Mouse (Mus musculus) midbrain, embryonic 16.5 days (tissue): ENCODE data around the gene Sp7. TPM values are rescaled to one million over a fixed set of nuclear protein-coding genes. Genes with fewer than 3 reads are reported as not detected.

Experiments
- ATAC-seq: fragments of 200-750 bp; cut with Nextera tagmentation; 2 replicates; pipeline ENCODE4 v1.8.0; 2017; ENCODE audit warnings: moderate TSS enrichment
- H3K27ac ChIP-seq: fragments of 300-500 bp; sonication (generic); 2 replicates; pipeline ENCODE4 v1.5.1; 2014; ENCODE audit warnings: mild to moderate bottlenecking, low read length, mixed read lengths
- H3K27me3 ChIP-seq: fragments of 300-500 bp; sonication (generic); 2 replicates; pipeline ENCODE4 v1.6.1; 2014; ENCODE audit warnings: low read depth, low read length, mixed read lengths; ENCODE audit not compliant: control insufficient read depth, insufficient read depth
- H3K36me3 ChIP-seq: fragments of 300-500 bp; sonication (generic); 2 replicates; pipeline ENCODE4 v1.6.1; 2014; ENCODE audit warnings: mild to moderate bottlenecking, low read length, moderate library complexity, mixed read lengths; ENCODE audit not compliant: control insufficient read depth, insufficient read depth
- H3K4me1 ChIP-seq: fragments of 300-500 bp; sonication (generic); 2 replicates; pipeline ENCODE4 v1.6.1; 2014; ENCODE audit warnings: mild to moderate bottlenecking, low read length, mixed read lengths; ENCODE audit not compliant: control insufficient read depth, insufficient read depth
- H3K4me2 ChIP-seq: fragments of 300-500 bp; sonication (generic); 2 replicates; pipeline ENCODE4 v1.6.1; 2014; ENCODE audit warnings: mild to moderate bottlenecking, low read length, mixed read lengths
- H3K4me3 ChIP-seq: fragments of 300-500 bp; sonication (generic); 2 replicates; pipeline ENCODE4 v1.5.1; 2014; ENCODE audit warnings: low read depth, mild to moderate bottlenecking, low read length, moderate library complexity, mixed read lengths
- H3K9ac ChIP-seq: fragments of 300-500 bp; sonication (generic); 2 replicates; pipeline ENCODE4 v1.6.1; 2014; ENCODE audit warnings: low read depth, low read length, mixed read lengths
- H3K9me3 ChIP-seq: fragments of 300-500 bp; sonication (generic); replicated peaks from 2 replicates; pipeline ENCODE4 v1.6.1; 2014; ENCODE audit warnings: mild to moderate bottlenecking, low read length, mixed read lengths; ENCODE audit not compliant: control insufficient read depth, poor library complexity, severe bottlenecking
- WGBS: fragments of 180-500 bp; shearing (Covaris S2); extraction: QIAGEN DNeasy Blood & Tissue Kit; methylation state at CpG from one replicate; pipeline ENCODE4 v1.1.7; 2014; 5-methylcytosine and 5-hydroxymethylcytosine counted together
- polyA plus RNA-seq: library from polyadenylated mRNA; unstranded; fragments of >200 nt; fragmentation: Nextera tagmentation; extraction: Ambion mirVana; gene quantifications from 2 replicates; pipeline ENCODE4 v1.2.1, GENCODE M21; 2015

Sp7 gene
- polyA plus RNA-seq, 1 experiment from 2014 or later: 0.55 TPM

GRCm38 (mm10) chr15:102370727-102371126, 3.7 kb upstream of the Sp7 start:
- no peak for ATAC-seq
- H3K9ac ChIP-seq: no peak overlapping the region

GRCm38 (mm10) chr15:102369972-102370371, 3.0 kb upstream of the Sp7 start:
- WGBS: 23% methylated on average over 13 of the region's 13 CpGs
- ATAC-seq: no peak
- Histone ChIP-seq H3K4me1 (peaks cover 5% of the 10 kb centered on the region; the same call in 1 of the 2 replicates), H3K36me3 (no peaks in the 10 kb centered on the region), H3K9ac (no peak overlapping the region), H3K27ac (no peak overlapping the region), H3K4me3 (no peak overlapping the region), H3K4me2 (no peak overlapping the region), H3K27me3 (peaks cover 11% of the 10 kb centered on the region), H3K9me3 (no peaks in the 10 kb centered on the region)

More at GRCm38 (mm10) chr15:102370727-102371126, 3.7 kb upstream of the Sp7 start:
- H3K36me3 ChIP-seq: no peaks in the 10 kb centered on the region
- peaks cover 6% of the 10 kb centered on the region for H3K27me3 ChIP-seq
- no peak overlapping the region for H3K4me2 ChIP-seq
- no peak overlapping the region for H3K27ac ChIP-seq
- WGBS: 7% methylated on average over 10 of the region's 10 CpGs
- no peak overlapping the region for H3K4me3 ChIP-seq
- H3K9me3 ChIP-seq: no peaks in the 10 kb centered on the region
- peaks cover 5% of the 10 kb centered on the region; the same call in 1 of the 2 replicates for H3K4me1 ChIP-seq

- no peak overlapping the region for H3K27ac ChIP-seq
- H3K27me3 ChIP-seq: peaks cover 14% of the 10 kb centered on the region
- 5% methylated on average over 7 of the region's 7 CpGs for WGBS
- peaks cover 5% of the 10 kb centered on the region; the same call in 1 of the 2 replicates for H3K4me1 ChIP-seq
- H3K9me3 ChIP-seq: no peaks in the 10 kb centered on the region
- H3K4me2 ChIP-seq: peak overlapping the region; percentile 52
- ATAC-seq: no peak
- H3K36me3 ChIP-seq: no peaks in the 10 kb centered on the region
- H3K9ac ChIP-seq: no peak overlapping the region
- H3K4me3 ChIP-seq: no peak overlapping the region
Measured at GRCm38 (mm10) chr15:102366238-102366637, 744 bp downstream of the Sp7 start.

- no peaks in the 10 kb centered on the region for H3K36me3 ChIP-seq
- no peak overlapping the region for H3K4me3 ChIP-seq
- WGBS: 98% methylated on average over 1 of the region's 1 CpGs
- no peak overlapping the region for H3K4me2 ChIP-seq
- no peak overlapping the region for H3K9ac ChIP-seq
- ATAC-seq: no peak
- H3K9me3 ChIP-seq: no peaks in the 10 kb centered on the region
- H3K4me1 ChIP-seq: peaks cover 5% of the 10 kb centered on the region; the same call in 1 of the 2 replicates
- H3K27me3 ChIP-seq: peaks cover 14% of the 10 kb centered on the region
- H3K27ac ChIP-seq: no peak overlapping the region
Measured at GRCm38 (mm10) chr15:102364678-102365077, 2.3 kb downstream of the Sp7 start.

GRCm38 (mm10) chr15:102362648-102363047, 4.3 kb downstream of the Sp7 start:
- 12% methylated on average over 14 of the region's 14 CpGs for whole genome bisulfite sequencing
- no peak overlapping the region for H3K27ac ChIP-seq
- H3K4me1 ChIP-seq: peaks cover 12% of the 10 kb centered on the region; the same call in 1 of the 2 replicates
- H3K9ac ChIP-seq: no peak overlapping the region
- H3K4me3 ChIP-seq: no peak overlapping the region
- H3K36me3 ChIP-seq: no peaks in the 10 kb centered on the region
- no peak for ATAC-seq
- H3K9me3 ChIP-seq: no peaks in the 10 kb centered on the region
- peaks cover 33% of the 10 kb centered on the region for H3K27me3 ChIP-seq
- H3K4me2 ChIP-seq: no peak overlapping the region

- no peak overlapping the region for H3K27ac ChIP-seq
- no peaks in the 10 kb centered on the region for H3K36me3 ChIP-seq
- H3K4me2 ChIP-seq: no peak overlapping the region
- WGBS: 31% methylated on average over 5 of the region's 5 CpGs
- peaks cover 38% of the 10 kb centered on the region for H3K27me3 ChIP-seq
- ATAC-seq: no peak
- H3K4me1 ChIP-seq: peaks cover 22% of the 10 kb centered on the region
- no peaks in the 10 kb centered on the region for H3K9me3 ChIP-seq
- H3K9ac ChIP-seq: no peak overlapping the region
- H3K4me3 ChIP-seq: no peak overlapping the region
Measured at GRCm38 (mm10) chr15:102358834-102359233, 8.1 kb downstream of the Sp7 start.

GRCm38 (mm10) chr15:102358126-102358525, 8.9 kb downstream of the Sp7 start:
- H3K9ac ChIP-seq: peak overlapping the region; percentile 15; the same call in 1 of the 2 replicates
- H3K27me3 ChIP-seq: peaks cover 38% of the 10 kb centered on the region
- peaks cover 22% of the 10 kb centered on the region for H3K4me1 ChIP-seq
- no peaks in the 10 kb centered on the region for H3K9me3 ChIP-seq
- H3K27ac ChIP-seq: no peak overlapping the region
- peak overlapping the region; percentile 3; the same call in 1 of the 2 replicates for H3K4me3 ChIP-seq
- peak overlapping the region; percentile 43 for H3K4me2 ChIP-seq
- no peaks in the 10 kb centered on the region for H3K36me3 ChIP-seq
- ATAC-seq: no peak
- 2% methylated on average over 25 of the region's 25 CpGs for WGBS

- Histone ChIP-seq H3K9me3 (no peaks in the 10 kb centered on the region), H3K4me3 (no peak overlapping the region), H3K36me3 (no peaks in the 10 kb centered on the region), H3K4me2 (0 out of 2 replicates have a peak overlapping the region, but pooled peaks have one; percentile 99), H3K27me3 (peaks cover 35% of the 10 kb centered on the region), H3K27ac (no peak overlapping the region), H3K9ac (no peak overlapping the region), H3K4me1 (peaks cover 22% of the 10 kb centered on the region)
- ATAC-seq: no peak
- 27% methylated on average over 16 of the region's 16 CpGs for WGBS
Measured at GRCm38 (mm10) chr15:102356501-102357325, 10.3 kb downstream of the Sp7 start.

- peak overlapping the region; percentile 99 for H3K4me2 ChIP-seq
- H3K4me1 ChIP-seq: peaks cover 25% of the 10 kb centered on the region
- peak overlapping the region; percentile 44 for H3K27ac ChIP-seq
- peak overlapping the region; percentile 68 for H3K9ac ChIP-seq
- H3K4me3 ChIP-seq: peak overlapping the region; percentile 51
- no peaks in the 10 kb centered on the region for H3K36me3 ChIP-seq
- H3K9me3 ChIP-seq: no peaks in the 10 kb centered on the region
- peaks cover 35% of the 10 kb centered on the region for H3K27me3 ChIP-seq
- WGBS: 1% methylated on average over 38 of the region's 38 CpGs
- peak; percentile 39 for ATAC-seq
Measured at GRCm38 (mm10) chr15:102355871-102356441, 11.0 kb downstream of the Sp7 start.
